Mouse (Mus musculus) right cerebral cortex, postnatal 14 days (tissue): ENCODE data around the gene Gls2.

ENCODE experiments used
- DNase-seq: peaks from one replicate; pipeline ENCODE4 v3.0.0; 2022

Gls2 gene

GRCm38 (mm10) chr10:128232420-128232985, 38.2 kb downstream of the Gls2 start:
- peak; percentile 29 for DNase-seq

GRCm38 (mm10) chr10:128236321-128236720, 42.1 kb downstream of the Gls2 start:
- DNase-seq = no peak

- DNase-seq = no peak
These were observed 43.7 kb downstream of the Gls2 start for GRCm38 (mm10) chr10:128237807-128238480.

GRCm38 (mm10) chr10:128239140-128239539, 44.9 kb downstream of the Gls2 start:
- no peak for DNase-seq

GRCm38 (mm10) chr10:128240131-128240530, 45.9 kb downstream of the Gls2 start:
- no peak for DNase-seq

GRCm38 (mm10) chr10:128243252-128243651, 49.0 kb downstream of the Gls2 start:
- no peak for DNase-seq

- DNase-seq = no peak
These were observed 49.9 kb downstream of the Gls2 start for GRCm38 (mm10) chr10:128244121-128244520.

- no peak for DNase-seq
These were observed 52.9 kb downstream of the Gls2 start for GRCm38 (mm10) chr10:128247020-128247732.

GRCm38 (mm10) chr10:128250565-128250964, 56.3 kb downstream of the Gls2 start:
- no peak for DNase-seq

- no peak for DNase-seq
These were observed 59.5 kb downstream of the Gls2 start, which contains the start of gene Apon for GRCm38 (mm10) chr10:128253677-128254255. Gene Apon (plus strand): TSS chr10:128254096.

GRCm38 (mm10) chr10:128255925-128256324, 61.7 kb downstream of the Gls2 start:
- DNase-seq = no peak

- no peak for DNase-seq
These were observed 62.1 kb downstream of the Gls2 start for GRCm38 (mm10) chr10:128256328-128256727.

GRCm38 (mm10) chr10:128258953-128259352, 64.7 kb downstream of the Gls2 start:
- DNase-seq = no peak
